Mouse (Mus musculus): ENCODE measurements around the gene Fam189a1.

Gene Fam189a1

DNA sequence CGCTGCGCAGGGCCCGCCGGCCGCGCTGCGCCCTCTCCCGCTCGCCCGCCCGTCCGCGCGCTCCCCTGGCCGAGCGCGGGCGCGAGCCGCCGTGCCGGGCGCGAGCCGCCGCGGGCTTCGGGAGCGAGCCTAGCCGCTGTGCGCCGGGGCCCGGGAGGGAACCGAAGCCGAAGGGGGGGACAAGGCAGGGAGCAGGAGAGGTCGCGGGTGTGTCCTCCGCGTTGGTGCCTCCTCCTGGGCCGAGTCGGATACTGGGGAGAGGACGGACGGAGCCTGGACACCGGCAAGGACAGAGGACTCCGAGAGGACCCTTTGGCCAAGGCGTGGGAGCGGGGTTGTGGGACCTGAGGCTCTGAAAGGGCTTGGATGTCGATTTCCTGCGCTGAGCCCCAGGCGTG lies at the start of gene Fam189a1:
Fam189a1 (minus strand) TSS at position 57 of the 398 bp plus-strand sequence.
- peak; percentile 20 to 48 for DNase-seq

DNA sequence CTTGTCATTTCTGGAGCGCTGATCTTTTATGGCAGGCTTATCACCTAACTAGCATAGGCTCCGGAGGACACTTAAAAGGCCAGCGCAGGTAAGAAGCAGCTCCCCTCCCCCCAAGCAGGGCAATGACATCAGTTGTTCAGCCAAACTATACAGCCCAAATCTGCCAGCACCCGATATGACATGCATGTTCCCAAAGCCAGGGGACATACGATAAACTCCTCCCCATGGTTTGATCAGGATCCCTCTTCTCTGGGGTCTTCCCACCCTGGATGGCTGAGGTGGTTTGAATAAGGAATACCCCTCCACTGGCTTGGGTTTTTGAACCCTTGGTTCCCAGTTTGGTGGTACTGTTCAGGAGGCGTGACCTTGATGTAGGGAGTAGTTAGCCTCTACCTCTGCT lies 49.7 kb upstream of the Fam189a1 start:
- DNase-seq, result no peak

DNA sequence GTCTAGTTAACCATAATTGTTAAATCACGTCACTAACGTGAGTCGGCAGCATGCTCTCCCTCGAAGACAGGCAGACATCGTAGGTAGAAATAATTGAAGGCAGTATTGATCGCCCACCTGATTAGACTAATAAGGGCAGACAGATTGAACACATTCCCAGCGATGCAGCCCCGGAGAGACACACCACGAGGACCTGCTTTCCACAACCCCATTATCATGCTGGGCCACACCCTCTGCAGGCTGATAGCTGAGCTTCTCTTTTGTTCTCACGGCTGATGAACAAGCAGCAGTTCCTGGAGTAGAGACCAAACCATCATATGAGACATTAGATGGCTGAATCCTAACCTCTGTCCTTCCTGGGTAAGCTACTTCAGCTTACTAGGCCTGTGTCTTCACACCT lies 46.3 kb upstream of the Fam189a1 start:
- DNase-seq, result no peak

DNA sequence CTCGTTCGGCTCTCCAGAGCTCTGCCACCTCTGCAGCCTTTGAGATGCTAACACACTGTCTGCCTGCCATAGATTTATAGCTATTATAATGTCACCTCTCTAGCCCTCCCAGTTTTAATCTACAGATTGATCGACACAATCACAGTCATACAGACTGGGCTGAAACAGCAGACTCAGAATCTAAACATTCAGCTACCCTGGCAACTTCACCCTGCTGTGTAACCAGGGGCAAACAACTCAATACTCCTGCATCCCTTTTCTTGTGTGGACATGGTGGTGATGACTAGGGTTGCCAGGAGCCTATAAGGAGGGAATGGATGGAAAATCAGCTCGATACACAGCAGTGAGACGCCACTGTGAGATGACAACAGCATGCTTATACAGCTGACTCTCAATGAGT lies 24.3 kb upstream of the Fam189a1 start:
- DNase-seq, result no peak

DNA sequence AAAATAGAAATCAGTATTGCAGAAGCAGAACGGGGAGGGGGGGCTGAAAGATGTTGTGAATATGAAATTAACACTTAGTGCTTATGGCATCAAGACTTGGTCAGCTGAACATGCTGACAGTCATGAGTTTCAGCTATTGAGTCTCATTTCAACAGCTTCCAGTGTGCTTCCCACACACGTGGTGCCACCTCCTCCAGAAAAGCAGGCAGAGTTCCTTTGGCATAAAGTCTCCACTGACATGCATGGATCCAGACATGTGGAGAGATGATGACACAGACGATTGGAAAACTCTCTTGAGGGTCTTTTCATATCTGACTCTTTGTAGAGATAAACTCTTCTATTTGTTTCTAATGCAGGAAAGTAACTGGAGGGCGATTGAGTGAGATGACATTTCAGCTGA lies 14.4 kb upstream of the Fam189a1 start:
- no peak for DNase-seq

DNA sequence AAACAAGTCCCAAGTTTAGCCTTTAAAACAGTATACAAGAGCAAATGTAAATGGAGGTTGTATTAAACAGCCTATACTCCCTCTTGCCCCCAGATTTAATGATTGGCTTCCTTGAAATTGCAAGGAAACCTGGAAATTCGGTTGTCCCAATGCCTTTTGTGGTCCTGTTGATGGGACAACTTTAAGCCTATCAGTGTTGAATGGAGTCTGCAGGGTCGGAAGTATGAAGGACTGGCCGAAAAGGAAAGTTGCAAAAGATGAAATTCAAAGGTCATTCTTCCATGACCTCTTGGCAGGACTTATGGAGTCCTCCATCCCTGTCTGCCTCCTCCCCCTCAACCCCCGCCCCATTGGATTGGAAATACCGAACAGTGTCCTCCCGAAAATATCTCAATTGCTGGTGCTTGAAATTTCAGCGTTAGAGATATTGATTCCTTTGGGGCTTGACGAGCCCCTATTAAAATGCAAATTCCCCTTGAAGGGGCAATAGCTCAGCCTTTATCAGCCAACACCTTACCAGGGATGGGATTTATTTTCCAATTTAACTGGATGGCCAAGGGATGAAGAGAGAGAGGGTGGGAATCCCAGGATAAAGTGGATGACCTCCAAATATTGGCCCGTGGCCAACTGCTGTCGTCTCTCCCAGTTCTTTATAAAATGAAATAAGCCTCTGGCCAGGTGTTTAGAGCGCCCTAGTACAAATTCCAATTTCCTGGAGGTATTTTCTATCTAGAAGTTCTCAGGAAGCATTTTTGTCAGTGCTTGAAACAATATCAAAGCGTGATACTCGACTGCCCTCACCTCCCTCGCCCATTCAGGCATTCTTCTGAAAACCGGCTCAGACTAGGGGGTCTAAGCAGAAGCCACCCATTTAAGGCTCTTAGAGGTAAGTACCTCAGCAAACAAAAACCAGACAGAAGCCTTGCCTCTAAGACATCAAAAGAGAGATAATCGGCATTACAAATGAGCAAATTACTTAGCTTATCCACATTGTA lies 958 bp upstream of the Fam189a1 start:
- DNase-seq, result no peak

DNA sequence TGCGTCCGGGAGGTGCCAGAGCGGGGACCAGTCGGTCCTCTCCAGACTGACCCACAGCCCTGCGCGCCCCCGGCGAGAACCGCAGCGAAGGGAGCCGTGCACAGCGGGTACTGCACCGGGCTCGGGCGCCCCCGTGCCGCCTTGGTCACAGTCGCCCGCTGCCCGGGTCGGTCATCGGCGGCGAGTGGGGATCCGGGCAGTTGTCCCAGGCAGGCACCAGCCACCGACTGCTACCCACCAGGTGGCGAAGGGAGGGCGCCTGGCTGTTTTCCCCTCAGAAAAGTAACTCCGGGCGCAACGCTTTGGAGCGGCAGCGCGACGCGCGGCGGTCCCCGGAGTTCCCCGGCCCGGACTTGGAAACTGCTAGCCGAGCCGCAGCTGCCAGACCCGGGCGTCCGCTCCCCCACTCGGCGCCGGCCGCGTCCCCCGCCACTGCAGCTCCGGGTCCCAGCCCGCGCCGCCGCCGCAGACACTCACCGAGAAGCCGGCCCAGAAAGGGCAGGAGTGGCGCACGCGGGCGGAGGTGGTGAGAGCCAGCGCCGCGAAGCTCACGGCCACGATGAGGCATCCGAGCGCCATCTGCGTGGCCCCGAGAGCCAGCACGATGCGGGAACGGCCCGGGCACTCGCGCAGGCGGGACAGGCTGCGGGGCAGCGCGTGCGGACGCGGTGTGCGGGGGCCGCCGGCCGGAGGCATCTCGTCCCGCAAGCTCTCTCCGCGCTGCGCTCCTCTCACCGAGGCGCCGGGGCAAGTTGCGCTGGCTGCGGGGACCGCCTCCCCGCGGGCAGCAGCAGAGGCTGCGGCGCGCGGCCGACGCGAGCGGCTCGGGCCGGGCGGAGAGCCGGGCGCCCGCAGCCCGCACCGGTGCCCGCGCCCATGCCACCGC lies 499 bp downstream of the Fam189a1 start:
- DNase-seq, result peak; percentile 29 to 49

DNA sequence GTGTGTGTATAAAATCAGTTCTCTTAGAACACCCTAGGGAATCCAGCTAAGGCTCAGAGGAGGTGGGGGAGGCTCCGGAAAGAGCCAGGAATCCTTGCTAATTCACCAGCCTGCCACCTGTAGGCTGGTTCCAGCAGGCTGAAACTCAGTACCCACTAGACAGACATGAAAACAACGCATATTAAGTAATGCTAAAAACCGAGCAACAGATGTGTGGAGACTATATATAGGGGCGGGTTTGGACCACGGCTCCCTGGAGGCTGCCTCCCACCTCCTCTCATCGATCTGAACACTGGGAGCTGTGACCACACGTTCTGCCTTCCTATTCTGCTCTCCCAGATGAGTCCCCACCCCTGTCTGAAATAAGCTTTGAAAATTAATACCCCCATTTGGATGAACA lies 1.8 kb downstream of the Fam189a1 start:
- DNase-seq, result no peak

DNA sequence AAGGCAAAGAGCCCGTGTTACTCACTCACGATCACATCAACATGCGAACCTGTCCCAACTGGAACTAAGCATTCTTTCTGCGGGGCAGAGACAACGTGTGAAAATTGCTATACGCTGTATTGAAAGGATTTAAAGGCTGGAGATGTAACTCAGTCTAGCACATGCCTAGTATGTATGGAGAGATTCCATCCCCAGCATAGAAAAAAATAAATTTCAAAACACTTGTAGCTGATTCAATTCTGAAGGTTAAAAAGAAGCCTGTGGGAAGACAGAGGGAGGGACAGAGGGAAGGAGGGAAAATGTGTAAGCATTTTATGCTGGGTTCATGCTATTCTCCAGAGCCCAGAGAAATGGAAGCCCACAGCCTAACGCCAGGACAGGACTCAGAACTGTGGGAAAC lies 2.5 kb downstream of the Fam189a1 start:
- DNase-seq, result no peak

DNA sequence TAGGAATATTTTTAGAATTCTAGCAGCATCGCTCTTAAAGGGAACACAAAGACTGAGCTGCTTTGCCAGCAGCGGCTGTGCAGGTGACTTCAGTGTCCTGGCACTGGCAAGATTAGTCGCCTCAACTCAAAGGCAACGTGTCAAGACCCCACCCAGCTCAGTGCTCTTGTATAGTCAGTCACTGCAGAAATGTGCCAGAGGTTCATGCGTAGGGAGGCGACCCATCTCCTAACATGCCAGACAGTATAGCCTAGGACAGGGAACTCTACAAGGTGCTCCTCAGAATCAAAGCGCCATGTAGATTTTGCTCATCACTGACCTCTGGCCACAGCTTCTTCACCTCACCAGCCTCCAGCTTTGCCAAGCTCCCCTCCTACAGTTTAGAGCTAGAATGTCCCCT lies 4.8 kb downstream of the Fam189a1 start:
- no peak for DNase-seq

DNA sequence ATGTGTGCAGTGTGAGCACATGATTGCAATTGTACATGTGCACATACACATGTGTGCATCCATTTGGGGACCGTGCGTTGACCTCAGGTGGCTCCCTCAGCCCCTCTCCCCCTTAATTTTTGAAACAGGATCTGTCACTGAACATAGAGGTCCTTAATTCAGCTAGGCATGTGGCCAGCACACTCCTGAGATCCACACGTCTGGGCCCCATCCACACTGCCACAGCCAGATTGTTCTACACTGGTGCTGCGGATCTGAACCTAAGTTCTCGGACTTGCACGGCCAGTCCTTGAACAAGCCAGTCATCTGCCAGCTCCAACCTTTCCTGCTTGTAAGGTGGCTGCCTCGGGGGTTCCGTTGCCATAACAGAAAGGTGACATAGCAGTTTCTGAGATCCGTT lies 7.3 kb downstream of the Fam189a1 start:
- no peak for DNase-seq

DNA sequence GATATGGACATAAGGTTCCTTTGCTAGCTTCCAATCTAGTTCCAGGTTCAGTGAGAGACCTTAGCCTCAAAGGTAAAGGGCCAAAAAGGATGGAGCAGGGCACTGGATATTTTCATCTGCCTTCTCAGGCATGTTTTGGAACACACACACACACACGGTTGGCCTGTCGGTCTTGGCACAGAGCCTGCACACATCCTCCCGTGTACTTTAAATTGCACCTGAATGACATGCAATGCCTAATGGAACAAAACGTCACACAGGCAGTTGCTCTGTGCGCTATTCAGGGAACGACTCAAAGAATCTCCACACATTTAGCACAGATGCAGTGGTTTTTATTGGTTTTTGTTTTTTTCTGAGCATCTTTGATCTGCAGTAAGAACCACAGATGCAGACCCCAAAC lies 11.5 kb downstream of the Fam189a1 start:
- DNase-seq, result no peak

DNA sequence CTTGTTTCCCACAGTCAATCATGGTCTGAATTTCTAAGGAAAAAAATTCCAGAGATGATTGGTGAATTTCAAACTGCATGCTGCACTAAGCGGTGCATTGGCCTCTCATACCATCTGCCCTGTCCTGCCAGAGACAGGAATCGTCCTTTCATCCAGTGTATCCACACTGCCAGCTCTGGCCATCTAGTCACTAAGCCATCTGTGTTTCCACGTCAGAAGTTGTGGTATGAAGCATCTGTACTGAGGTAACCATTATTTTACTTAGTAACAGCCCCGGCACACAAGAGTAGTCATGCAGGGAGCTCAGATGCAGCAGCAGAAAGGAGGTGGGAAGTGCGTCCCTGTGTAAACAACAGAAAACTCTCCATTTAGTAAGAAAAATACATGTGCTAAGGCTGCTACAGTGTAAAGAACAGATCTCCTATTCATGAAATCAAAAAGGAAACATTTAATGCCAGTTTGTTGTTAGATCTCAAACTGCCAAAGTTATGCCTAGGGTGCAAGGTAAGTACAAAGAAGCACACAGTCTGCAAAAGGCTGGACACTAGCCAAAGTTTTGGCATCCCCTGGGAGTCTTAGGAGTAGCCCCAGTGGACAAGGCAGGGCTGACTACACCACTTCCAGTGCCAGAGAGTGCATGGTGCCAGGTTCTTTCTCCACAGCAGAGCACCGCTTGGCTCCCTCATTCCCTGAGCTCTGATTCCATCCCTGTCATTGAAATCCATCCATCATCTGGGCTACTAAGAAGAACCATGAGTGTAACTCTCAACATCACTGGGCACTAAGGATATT lies 14.3 kb downstream of the Fam189a1 start:
- no peak for DNase-seq

DNA sequence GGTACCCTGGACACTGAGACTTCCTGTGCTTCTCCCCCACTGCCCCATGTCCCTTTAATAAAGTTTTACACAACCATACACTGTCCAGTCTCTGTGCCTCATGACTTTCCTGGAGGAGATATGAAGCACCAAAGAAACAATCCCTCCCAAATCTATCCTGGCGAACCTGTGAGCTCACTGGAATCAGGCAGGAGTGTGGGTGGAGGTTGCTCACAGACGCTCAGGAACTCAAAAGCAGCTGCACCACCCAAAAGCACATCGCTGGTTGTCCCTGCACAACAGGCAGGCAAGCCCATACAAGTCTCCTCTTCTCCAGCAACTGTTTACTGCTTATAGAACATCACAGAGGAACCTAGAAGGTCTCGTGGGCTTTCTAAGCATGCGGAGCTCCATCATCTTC lies 15.5 kb downstream of the Fam189a1 start:
- DNase-seq, result no peak

DNA sequence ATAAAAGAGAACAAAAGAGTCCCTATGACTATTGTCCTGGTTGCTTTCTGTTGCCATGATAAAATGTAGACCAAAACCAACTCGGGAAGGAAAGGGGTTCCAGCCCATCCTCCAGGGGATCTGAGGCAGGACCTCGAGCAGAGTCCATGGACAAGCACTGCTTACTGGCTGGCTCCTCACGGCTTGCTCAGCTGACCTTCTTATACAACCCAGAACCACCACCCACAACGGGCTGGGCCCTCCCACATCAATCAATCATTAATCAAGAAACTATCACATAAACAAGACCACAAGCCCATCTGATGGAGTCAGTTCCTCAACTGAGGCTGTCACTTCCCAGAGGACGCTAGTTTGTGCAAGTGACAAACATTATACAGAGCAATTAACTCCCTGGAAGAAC lies 16.3 kb downstream of the Fam189a1 start:
- DNase-seq, result no peak

DNA sequence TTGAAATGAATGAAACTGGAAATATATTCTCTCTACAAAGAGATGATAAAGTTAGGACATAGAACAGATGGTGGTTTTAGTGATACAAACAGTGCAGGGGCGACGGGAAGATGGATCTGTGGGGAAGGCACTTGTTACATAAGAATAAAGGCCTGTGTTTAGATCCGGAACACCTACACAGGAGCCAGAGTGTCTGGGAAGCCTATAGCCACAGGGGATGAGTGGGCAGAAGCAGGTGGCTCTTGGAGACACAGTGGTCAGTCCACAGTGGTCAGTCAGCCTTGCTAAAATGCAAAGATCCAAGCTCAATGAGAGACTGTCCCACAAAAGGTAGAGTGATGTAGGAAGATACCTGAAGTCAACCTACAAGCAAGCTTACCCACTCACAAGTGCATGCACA lies 32.6 kb downstream of the Fam189a1 start:
- DNase-seq, result no peak

DNA sequence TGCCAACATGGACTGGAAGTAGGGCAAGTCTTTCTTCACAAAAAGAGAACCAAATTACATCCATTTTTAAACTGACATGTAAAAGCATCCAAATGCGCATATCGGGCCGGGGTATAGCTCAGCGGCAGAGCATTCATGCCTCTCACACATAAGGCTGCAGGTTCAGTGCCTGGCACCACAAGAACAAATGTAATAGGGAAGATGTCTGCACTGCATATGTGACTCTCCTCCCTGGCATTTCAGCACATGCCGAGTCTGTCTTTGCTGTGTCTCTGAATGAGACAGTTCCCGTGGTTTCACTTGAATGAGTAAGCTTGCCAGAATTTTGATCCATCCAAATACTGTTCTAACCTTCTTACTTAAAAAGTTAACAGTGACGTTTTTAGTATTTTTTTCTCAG lies 39.5 kb downstream of the Fam189a1 start:
- no peak for DNase-seq

DNA sequence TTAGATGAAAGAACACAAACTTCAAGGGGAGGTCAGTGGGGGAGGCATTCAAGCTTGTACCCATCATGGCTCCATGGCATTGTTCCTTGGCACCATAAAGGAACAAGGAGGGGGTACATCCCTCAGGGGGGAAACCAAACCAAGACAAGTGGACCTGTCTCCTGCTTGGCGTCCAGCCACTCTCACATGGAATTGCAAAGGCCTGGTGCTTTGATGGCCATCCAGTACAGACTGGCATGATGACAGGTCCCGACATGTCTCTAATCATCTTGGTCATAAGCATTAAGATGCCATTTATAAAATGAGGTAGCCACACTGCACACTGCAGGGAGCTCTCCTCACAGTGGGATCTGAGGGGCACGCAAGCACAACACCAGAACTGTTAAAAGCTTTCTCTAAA lies 41.0 kb downstream of the Fam189a1 start:
- no peak for DNase-seq

DNA sequence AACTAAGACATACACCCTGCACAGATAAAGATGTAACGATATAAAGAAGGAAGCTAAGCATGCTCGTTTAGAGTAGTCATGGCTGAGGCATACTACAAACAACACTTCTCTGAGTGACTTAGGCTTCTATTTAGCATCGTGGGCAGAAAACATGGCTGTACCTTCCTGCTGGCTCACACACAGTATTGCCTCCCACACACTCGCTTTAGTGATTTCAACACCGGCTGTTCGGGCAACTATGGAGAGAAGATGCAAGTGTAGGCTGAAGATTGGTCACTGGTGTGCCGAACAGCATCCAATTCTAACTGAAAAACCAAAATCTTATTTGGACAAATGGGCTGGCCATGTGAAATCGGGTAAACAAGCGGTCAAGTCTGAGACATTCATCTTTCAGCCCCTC lies 44.7 kb downstream of the Fam189a1 start:
- DNase-seq, result no peak

DNA sequence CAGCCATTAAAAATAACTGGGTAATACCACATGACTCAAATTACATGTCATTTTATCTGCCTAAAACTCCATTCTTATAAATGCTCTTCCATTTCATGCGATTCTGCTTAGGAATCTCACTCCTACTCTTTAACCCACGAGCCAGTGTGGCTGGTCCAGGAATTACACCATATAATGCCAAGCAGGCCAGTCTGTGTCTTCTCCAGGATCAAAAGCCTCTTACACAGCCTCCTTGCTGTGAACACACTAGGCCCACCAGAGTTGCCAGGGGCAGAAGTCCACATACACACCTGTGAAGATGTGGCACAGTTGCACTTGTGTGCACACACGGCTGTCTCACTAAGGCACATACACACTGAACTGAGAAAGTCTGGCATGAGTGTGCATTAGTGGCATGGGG lies 50.8 kb downstream of the Fam189a1 start:
- DNase-seq, result no peak

DNA sequence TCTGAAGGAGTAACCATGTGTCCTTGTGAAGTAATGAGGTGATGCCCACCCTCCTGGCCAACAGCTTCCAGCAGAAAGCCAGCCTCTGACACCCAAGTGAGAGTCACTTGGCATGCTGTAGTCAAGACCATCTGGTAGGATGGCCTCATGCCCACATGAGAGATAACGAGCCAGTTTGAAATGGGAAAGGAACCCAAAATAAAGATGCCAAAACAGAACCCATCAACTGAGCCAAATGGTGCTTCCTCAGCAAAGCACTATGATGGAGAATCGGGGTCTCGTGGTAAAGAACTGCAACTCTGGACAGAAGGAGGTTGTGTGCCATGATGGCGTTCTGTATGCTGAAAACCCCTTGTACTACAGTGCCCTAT lies 51.3 kb downstream of the Fam189a1 start:
- no peak for DNase-seq

DNA sequence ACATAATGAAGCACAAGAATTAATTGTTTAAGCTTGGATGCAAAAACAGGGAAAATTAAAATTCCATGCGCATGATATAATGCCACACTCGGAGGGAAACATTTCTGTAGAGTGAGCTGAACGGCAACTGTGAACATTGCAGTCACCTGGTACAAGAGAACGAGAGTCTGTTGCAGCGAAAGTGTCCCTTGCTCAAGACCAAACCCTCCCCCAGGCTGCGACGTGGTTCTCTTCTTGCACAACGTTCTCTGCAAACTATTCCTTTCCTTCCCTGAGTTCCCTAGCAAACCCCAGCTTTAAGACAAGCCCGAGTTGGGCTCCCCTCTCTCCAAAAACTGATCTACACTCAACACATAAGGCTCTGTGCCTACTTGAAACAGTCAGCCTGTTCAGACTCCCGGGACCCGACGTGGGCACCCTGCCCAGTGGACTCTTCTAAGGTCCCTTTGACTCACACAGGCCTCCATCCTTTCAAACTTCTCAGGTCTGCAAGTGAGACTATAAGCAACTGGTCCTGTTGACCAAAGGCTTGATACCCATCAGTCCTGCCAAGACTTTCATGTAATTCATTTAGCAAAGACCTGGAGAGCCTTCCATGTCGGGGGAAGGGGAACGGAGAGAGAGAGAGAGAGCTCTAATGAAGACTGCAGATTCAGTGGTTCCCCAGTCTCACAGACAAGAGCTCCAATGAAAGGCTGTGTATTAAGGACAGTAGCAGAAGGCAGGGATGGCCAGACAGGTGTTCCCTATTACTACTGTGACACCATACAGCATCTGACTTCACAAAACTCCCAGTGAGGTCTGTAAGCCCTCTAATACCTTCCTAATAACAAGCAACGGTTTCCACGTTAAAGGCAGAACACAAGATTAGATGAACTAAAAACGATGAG lies 51.9 kb downstream of the Fam189a1 start:
- DNase-seq, result no peak

Measured in lung, postnatal 4 days (tissue).